Mouse (Mus musculus) liver, adult 2 months (tissue): ENCODE data around the gene Atf5. TPM values are rescaled to one million over a fixed set of nuclear protein-coding genes. Genes with fewer than 3 reads are reported as not detected.

Experiments
- DNase-seq: peaks from one replicate; pipeline ENCODE4 v3.0.0-alpha.2; 2011; ENCODE audit warnings: low read depth, low spot score; ENCODE audit errors: extremely low read depth
- H3K27ac ChIP-seq: fragments of 200-500 bp; replicated peaks from 2 replicates; pipeline ENCODE4 v1.5.1; 2012; ENCODE audit warnings: low read depth, mild to moderate bottlenecking, control low read depth, inconsistent platforms, low read length; ENCODE audit not compliant: insufficient read depth
- H3K27me3 ChIP-seq: fragments of 200-500 bp; 2 replicates; pipeline ENCODE4 v1.6.1; 2012; ENCODE audit warnings: mild to moderate bottlenecking, moderate library complexity, low read length, inconsistent platforms; ENCODE audit not compliant: control insufficient read depth, insufficient read depth
- H3K36me3 ChIP-seq: fragments of 200-500 bp; 2 replicates; pipeline ENCODE4 v1.6.1; 2012; ENCODE audit warnings: low read length, inconsistent platforms; ENCODE audit not compliant: control insufficient read depth, insufficient read depth
- H3K4me1 ChIP-seq: fragments of 200-500 bp; 2 replicates; pipeline ENCODE4 v1.6.1; 2011; ENCODE audit warnings: low read length; ENCODE audit not compliant: control insufficient read depth, insufficient read depth
- H3K4me3 ChIP-seq: fragments of 200-500 bp; 2 replicates; pipeline ENCODE4 v1.5.1; 2011; ENCODE audit warnings: low read depth, mild to moderate bottlenecking, control low read depth, low read length, moderate library complexity; ENCODE audit not compliant: insufficient read depth
- H3K79me2 ChIP-seq: fragments of 200-500 bp; 2 replicates; pipeline ENCODE4 v1.6.1; 2012; ENCODE audit warnings: inconsistent platforms, mild to moderate bottlenecking, low read length, moderate library complexity; ENCODE audit not compliant: control insufficient read depth, insufficient read depth
- H3K9ac ChIP-seq: fragments of 200-500 bp; 2 replicates; pipeline ENCODE4 v1.6.1; 2012; ENCODE audit warnings: low read depth, mild to moderate bottlenecking, control low read depth, inconsistent platforms, low read length
- CTCF ChIP-seq: fragments of 200-500 bp; IDR thresholded peaks from 2 replicates; pipeline ENCODE4 v1.5.1; 2011; ENCODE audit warnings: low read depth, low read length, control low read depth
- POLR2A ChIP-seq: fragments of 200-500 bp; IDR thresholded peaks from 2 replicates; pipeline ENCODE4 v1.6.1; 2011; ENCODE audit warnings: low read length, control low read depth; ENCODE audit not compliant: insufficient read depth; ENCODE audit errors: extremely low read depth
- WGBS: fragments of 180-500 bp; shearing (Covaris S2); methylation state at CpG from one replicate; pipeline ENCODE4 v1.1.7; 2018; 5-methylcytosine and 5-hydroxymethylcytosine counted together
- polyA plus RNA-seq: library from polyadenylated mRNA; depleted of rRNA; stranded (reverse); fragments of >200 nt; gene quantifications from 2 replicates; pipeline ENCODE4 v1.2.3, GENCODE M21; 2012
- total RNA-seq: library from RNA; depleted of rRNA; stranded (reverse); fragments of >200 nt; gene quantifications from 2 replicates; pipeline ENCODE4 v1.2.3, GENCODE M21; 2014

Gene Atf5
- total and polyA plus RNA-seq, 2 experiments = 22.9 to 727 TPM

DNA sequence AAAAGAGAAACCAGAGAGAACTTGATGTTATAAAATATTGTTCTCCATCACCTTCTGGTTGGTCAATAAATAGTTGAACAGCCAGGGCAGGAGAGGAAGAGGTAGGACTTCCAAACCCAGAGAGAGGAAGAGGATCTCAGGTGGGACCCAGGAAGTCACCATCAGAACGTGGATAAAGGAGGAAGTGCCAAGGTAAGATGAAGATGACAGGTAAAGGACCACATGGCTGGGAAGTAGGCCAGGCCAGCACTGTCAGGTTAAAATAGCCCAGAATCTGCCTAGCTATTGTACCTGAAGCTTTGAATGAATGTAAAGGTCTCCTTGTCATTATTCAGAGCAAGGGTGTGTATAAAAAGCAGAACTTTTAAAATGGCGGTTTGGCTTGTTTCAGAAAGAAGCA lies 7.5 kb downstream of the Atf5 start:
- TF ChIP-seq CTCF = no peak
- no peak for TF ChIP-seq POLR2A
- no peak for DNase-seq

DNA sequence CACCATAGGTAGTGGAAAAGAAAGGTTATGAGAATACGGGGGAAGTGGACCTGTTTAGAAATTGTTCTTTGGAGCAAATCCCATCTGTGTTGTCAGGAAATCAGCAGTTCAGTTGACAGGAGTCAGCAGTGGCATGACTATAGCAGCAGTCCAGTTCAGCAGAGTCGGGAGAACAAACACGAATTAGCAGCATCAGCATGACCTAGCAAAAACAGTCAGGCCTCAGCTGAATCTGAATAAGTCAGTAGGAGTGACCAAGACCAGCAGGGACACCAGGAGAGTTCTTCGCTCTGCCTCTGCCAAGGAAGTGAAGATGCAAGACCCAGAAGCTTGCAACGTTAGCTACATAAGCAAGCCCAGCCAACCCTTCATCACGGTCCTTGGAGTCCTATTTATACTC lies 23.7 kb downstream of the Atf5 start:
- Histone ChIP-seq H3K27ac (no peak overlapping the region), H3K36me3 (no peaks in the 10 kb centered on the region), H3K79me2 (no peaks in the 10 kb centered on the region), H3K9ac (no peak overlapping the region), H3K4me1 (no peaks in the 10 kb centered on the region), H3K27me3 (no peaks in the 10 kb centered on the region), H3K4me3 (no peak overlapping the region)
- no peak for DNase-seq
- 81% methylated on average over 6 of the region's 6 CpGs for WGBS
- no peak for TF ChIP-seq CTCF

More for the DNA sequence above, 7.5 kb downstream of the Atf5 start:
- no peak overlapping the region for H3K27ac ChIP-seq
- H3K27me3 ChIP-seq = no peaks in the 10 kb centered on the region
- H3K9ac ChIP-seq = no peak overlapping the region
- peaks cover 19% of the 10 kb centered on the region for H3K36me3 ChIP-seq
- no peak overlapping the region for H3K4me3 ChIP-seq
- WGBS = 58% methylated on average over 2 of the region's 2 CpGs
- H3K79me2 ChIP-seq = no peaks in the 10 kb centered on the region
- peaks cover 3% of the 10 kb centered on the region; the same call in 1 of the 2 replicates for H3K4me1 ChIP-seq

DNA sequence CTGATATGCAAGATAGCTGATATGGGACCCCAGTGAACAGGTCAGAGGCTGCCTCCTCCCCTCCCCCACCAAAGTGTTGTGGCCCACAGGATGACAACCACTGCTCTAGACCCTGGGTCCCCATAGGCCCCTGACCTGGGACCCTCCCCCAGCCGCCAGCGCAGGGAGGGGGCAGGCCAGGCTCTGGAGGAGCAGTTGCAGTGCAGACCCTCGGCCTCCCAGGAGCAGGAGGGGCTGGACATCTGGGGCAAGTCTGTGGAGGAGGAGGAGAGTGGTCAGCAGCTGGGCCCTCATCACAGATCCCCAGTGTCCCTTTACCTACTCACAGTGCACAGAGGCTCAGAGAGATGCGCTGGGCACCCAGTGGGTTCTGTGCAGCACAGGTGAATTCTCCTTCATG lies 26.4 kb downstream of the Atf5 start:
- Histone ChIP-seq H3K4me1 (no peaks in the 10 kb centered on the region), H3K79me2 (no peaks in the 10 kb centered on the region), H3K36me3 (no peaks in the 10 kb centered on the region), H3K27me3 (no peaks in the 10 kb centered on the region), H3K27ac (no peak overlapping the region), H3K9ac (no peak overlapping the region), H3K4me3 (no peak overlapping the region)
- TF ChIP-seq CTCF (no peak), POLR2A (no peak)
- 79% methylated on average over 4 of the region's 4 CpGs for WGBS
- no peak for DNase-seq

DNA sequence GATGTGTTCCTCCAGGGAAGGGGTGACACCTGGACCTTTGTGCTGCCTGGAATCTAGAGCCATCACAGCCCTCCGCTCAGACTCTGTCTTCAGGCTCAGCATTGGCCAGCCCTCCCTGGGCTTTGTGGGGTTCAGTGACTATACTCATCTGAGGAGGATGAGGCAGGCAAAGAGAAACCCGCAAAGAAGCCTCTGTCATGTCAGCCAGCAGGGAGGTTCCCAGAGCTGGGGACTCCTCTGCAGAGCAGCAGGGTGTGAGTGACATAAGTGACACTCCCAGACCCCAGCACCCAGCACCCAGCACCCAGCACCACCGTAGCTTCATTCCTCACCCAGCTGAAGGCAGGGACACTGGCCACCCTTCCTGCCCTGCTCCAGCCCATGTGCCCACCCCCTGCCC lies 26.9 kb downstream of the Atf5 start:
- Histone ChIP-seq H3K4me1 (no peaks in the 10 kb centered on the region), H3K4me3 (no peak overlapping the region), H3K9ac (no peak overlapping the region), H3K27ac (no peak overlapping the region), H3K36me3 (no peaks in the 10 kb centered on the region), H3K79me2 (no peaks in the 10 kb centered on the region), H3K27me3 (no peaks in the 10 kb centered on the region)
- 81% methylated on average over 3 of the region's 3 CpGs for WGBS
- DNase-seq = no peak
- TF ChIP-seq POLR2A (no peak), CTCF (no peak)

DNA sequence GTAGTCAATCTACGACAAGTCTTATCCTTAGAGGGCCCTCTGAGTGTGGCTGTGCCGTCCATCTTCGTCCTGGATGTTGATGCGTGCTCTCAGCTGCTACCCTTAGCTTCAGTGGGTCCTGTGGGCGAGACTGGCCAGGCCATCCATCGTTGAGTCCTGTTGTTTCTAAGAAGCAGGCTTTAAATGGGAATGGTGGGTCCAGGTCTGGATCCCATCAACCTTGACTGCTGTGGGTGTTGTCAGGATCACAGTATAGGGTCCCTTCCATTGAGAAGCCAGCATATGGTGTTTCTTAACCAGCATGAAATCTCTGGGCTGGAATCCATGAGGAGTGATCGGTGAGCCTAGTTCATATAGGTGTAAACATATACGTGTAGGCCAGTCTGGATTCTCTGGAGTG lies 36.4 kb downstream of the Atf5 start:
- Histone ChIP-seq H3K36me3 (peaks cover 3% of the 10 kb centered on the region; the same call in 1 of the 2 replicates), H3K27me3 (no peaks in the 10 kb centered on the region), H3K4me1 (no peaks in the 10 kb centered on the region), H3K27ac (no peak overlapping the region), H3K79me2 (no peaks in the 10 kb centered on the region), H3K4me3 (no peak overlapping the region), H3K9ac (no peak overlapping the region)
- TF ChIP-seq POLR2A (no peak), CTCF (no peak)
- no peak for DNase-seq
- WGBS = 89% methylated on average over 8 of the region's 8 CpGs

DNA sequence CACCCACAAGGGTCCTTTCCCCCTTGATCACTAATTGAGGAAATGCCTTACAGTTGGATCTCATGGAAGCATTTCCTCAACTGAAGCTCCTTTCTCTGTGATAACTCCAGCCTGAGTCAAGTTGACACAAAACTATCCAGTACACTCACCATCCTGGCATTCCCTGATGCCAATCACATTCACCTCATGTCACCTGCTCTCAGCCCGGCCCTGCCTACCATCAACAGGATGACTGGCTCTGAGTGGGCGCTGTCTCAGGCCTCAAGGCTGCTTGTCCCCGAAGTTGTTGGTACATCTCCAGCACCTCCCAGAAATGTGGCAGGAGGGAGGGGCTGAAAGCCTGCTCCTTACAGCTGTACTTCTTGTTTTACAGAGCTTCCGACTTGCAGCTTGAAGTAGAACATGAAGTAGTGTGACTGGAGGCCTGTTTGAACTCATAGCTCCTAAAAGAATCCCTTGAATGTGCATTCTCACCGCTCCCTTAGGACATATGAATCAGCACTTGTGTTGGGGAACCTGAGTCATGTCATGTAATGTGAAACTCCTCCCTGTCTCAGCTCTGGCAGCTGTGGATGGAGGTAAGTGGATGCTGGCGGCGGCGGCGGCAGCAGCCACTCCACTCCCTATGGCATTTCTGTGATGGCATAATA lies 39.5 kb downstream of the Atf5 start:
- Histone ChIP-seq H3K4me3 (no peak overlapping the region), H3K27ac (no peak overlapping the region), H3K36me3 (peaks cover 6% of the 10 kb centered on the region; the same call in 1 of the 2 replicates), H3K4me1 (no peaks in the 10 kb centered on the region), H3K9ac (no peak overlapping the region), H3K79me2 (no peaks in the 10 kb centered on the region), H3K27me3 (no peaks in the 10 kb centered on the region)
- TF ChIP-seq CTCF (no peak), POLR2A (no peak)
- DNase-seq = no peak
- WGBS = 93% methylated on average over 9 of the region's 9 CpGs
